Mouse (Mus musculus) E14TG2a.4 (cell line): ENCODE data around the gene Rbp7.
A peak's percentile ranks its signal among the peaks of the same experiment; 100 is the strongest.

ENCODE experiments used
- CTCF ChIP-seq: conservative IDR thresholded peaks from 2 replicates; pipeline ENCODE4 v1.5.1; 2014; ENCODE audit warnings: low read length
- NANOG ChIP-seq: IDR thresholded peaks from 2 replicates; pipeline ENCODE4 v1.6.1; 2014; ENCODE audit warnings: borderline replicate concordance, low read length, mixed read lengths
- POU5F1 ChIP-seq: IDR thresholded peaks from 2 replicates; pipeline ENCODE4 v1.6.1; 2014; ENCODE audit warnings: low read length, borderline replicate concordance

- peak; percentile 93 for TF ChIP-seq CTCF
- no peak for TF ChIP-seq POU5F1
- no peak for TF ChIP-seq NANOG
Measured at GRCm38 (mm10) chr4:149453656-149454055, 1.1 kb downstream of the Rbp7 start.
